Mouse (Mus musculus) embryonic facial prominence, embryonic 14.5 days (tissue): ENCODE results near the gene Cux1. TPM values are rescaled to one million over a fixed set of nuclear protein-coding genes. Genes with fewer than 3 reads are reported as not detected.

Experiments used
- ATAC-seq: fragments of 200-750 bp; cut with Nextera tagmentation; 2 replicates; pipeline ENCODE4 v1.8.0; 2017; ENCODE audit warnings: low read depth, moderate number of reproducible peaks, moderate TSS enrichment
- DNase-seq: peaks from one replicate; pipeline ENCODE4 v3.0.0-alpha.2; 2015; ENCODE audit warnings: low spot score
- H3K27ac ChIP-seq: fragments of 300-500 bp; sonication (generic); replicated peaks from 2 replicates; pipeline ENCODE4 v1.5.1; 2014; ENCODE audit warnings: low read depth, mild to moderate bottlenecking, low read length, moderate library complexity
- H3K27me3 ChIP-seq: fragments of 300-500 bp; sonication (generic); replicated peaks from 2 replicates; pipeline ENCODE4 v1.6.1; 2014; ENCODE audit warnings: low read length; ENCODE audit not compliant: control insufficient read depth, insufficient read depth
- H3K36me3 ChIP-seq: fragments of 300-500 bp; sonication (generic); 2 replicates; pipeline ENCODE4 v1.6.1; 2014; ENCODE audit warnings: low read length, mixed read lengths; ENCODE audit not compliant: control insufficient read depth, insufficient read depth
- H3K4me1 ChIP-seq: fragments of 300-500 bp; sonication (generic); 2 replicates; pipeline ENCODE4 v1.6.1; 2014; ENCODE audit warnings: antibody characterized with exemption, low read length; ENCODE audit not compliant: control insufficient read depth, insufficient read depth
- H3K4me2 ChIP-seq: fragments of 300-500 bp; sonication (generic); 2 replicates; pipeline ENCODE4 v1.6.1; 2014; ENCODE audit warnings: low read depth, mild to moderate bottlenecking, low read length, moderate library complexity, mixed read lengths
- H3K4me3 ChIP-seq: fragments of 300-500 bp; sonication (generic); 2 replicates; pipeline ENCODE4 v1.5.1; 2014; ENCODE audit warnings: low read depth, mild to moderate bottlenecking, low read length
- H3K9ac ChIP-seq: fragments of 300-500 bp; sonication (generic); 2 replicates; pipeline ENCODE4 v1.6.1; 2014; ENCODE audit warnings: low read depth, mild to moderate bottlenecking, low read length, moderate library complexity, mixed read lengths
- H3K9me3 ChIP-seq: fragments of 300-500 bp; sonication (generic); 2 replicates; pipeline ENCODE4 v1.6.1; 2016; ENCODE audit warnings: low read length; ENCODE audit not compliant: control insufficient read depth
- WGBS: fragments of 180-500 bp; shearing (Covaris S2); extraction: QIAGEN DNeasy Blood & Tissue Kit; methylation state at CpG from one replicate; pipeline ENCODE4 v1.1.7; 2014; 5-methylcytosine and 5-hydroxymethylcytosine counted together
- polyA plus RNA-seq: library from polyadenylated mRNA; unstranded; fragments of >200 nt; fragmentation: Nextera tagmentation; extraction: Ambion mirVana; gene quantifications from 2 replicates; pipeline ENCODE4 v1.2.1, GENCODE M21; 2014

Gene Cux1
- polyA plus RNA-seq, 1 experiment from 2014 or later, result 60.6 TPM

- H3K4me3 ChIP-seq, result no peak overlapping the region
- H3K27ac ChIP-seq, result no peak overlapping the region
- H3K4me2 ChIP-seq, result no peak overlapping the region
- H3K9ac ChIP-seq, result no peak overlapping the region
- DNase-seq (no peak), ATAC-seq (no peak)
- peaks cover 48% of the 10 kb centered on the region for H3K36me3 ChIP-seq
- no peaks in the 10 kb centered on the region for H3K27me3 ChIP-seq
- 82% methylated on average over 4 of the region's 4 CpGs for WGBS
- H3K4me1 ChIP-seq, result no peaks in the 10 kb centered on the region
- H3K9me3 ChIP-seq, result no peaks in the 10 kb centered on the region
Measured at GRCm38 (mm10) chr5:136334780-136335179, 232.5 kb downstream of the Cux1 start.

GRCm38 (mm10) chr5:136334051-136334450 lies 233.2 kb downstream of the Cux1 start:
- Histone ChIP-seq H3K9me3 (no peaks in the 10 kb centered on the region), H3K36me3 (peaks cover 42% of the 10 kb centered on the region; the same call in 1 of the 2 replicates), H3K4me3 (no peak overlapping the region), H3K27me3 (no peaks in the 10 kb centered on the region), H3K9ac (no peak overlapping the region), H3K27ac (no peak overlapping the region), H3K4me1 (no peaks in the 10 kb centered on the region), H3K4me2 (no peak overlapping the region)
- no peak for DNase-seq
- ATAC-seq, result no peak
- 79% methylated on average over 1 of the region's 1 CpGs for WGBS

- no peak for DNase-seq
- no peaks in the 10 kb centered on the region for H3K27me3 ChIP-seq
- no peak overlapping the region for H3K9ac ChIP-seq
- no peak for ATAC-seq
- H3K36me3 ChIP-seq, result peaks cover 37% of the 10 kb centered on the region; the same call in 1 of the 2 replicates
- H3K4me2 ChIP-seq, result no peak overlapping the region
- H3K27ac ChIP-seq, result no peak overlapping the region
- H3K9me3 ChIP-seq, result no peaks in the 10 kb centered on the region
- no peaks in the 10 kb centered on the region for H3K4me1 ChIP-seq
- 83% methylated on average over 11 of the region's 11 CpGs for WGBS
- no peak overlapping the region for H3K4me3 ChIP-seq
Measured at GRCm38 (mm10) chr5:136332786-136333462, 234.4 kb downstream of the Cux1 start.

GRCm38 (mm10) chr5:136327736-136328135 lies 239.6 kb downstream of the Cux1 start:
- Histone ChIP-seq H3K4me2 (no peak overlapping the region), H3K27ac (no peak overlapping the region), H3K4me3 (no peak overlapping the region), H3K9ac (no peak overlapping the region), H3K4me1 (no peaks in the 10 kb centered on the region), H3K36me3 (peaks cover 51% of the 10 kb centered on the region), H3K9me3 (no peaks in the 10 kb centered on the region), H3K27me3 (no peaks in the 10 kb centered on the region)
- DNase-seq, result no peak
- no peak for ATAC-seq
- WGBS, result 94% methylated on average over 2 of the region's 2 CpGs

GRCm38 (mm10) chr5:136326626-136327025 lies 240.7 kb downstream of the Cux1 start:
- no peak overlapping the region for H3K4me3 ChIP-seq
- no peaks in the 10 kb centered on the region for H3K4me1 ChIP-seq
- 88% methylated on average over 13 of the region's 13 CpGs for WGBS
- no peaks in the 10 kb centered on the region for H3K27me3 ChIP-seq
- DNase-seq (no peak), ATAC-seq (no peak)
- H3K9me3 ChIP-seq, result no peaks in the 10 kb centered on the region
- peaks cover 42% of the 10 kb centered on the region for H3K36me3 ChIP-seq
- H3K4me2 ChIP-seq, result no peak overlapping the region
- no peak overlapping the region for H3K9ac ChIP-seq
- no peak overlapping the region for H3K27ac ChIP-seq

- H3K36me3 ChIP-seq, result peaks cover 31% of the 10 kb centered on the region
- H3K27ac ChIP-seq, result no peak overlapping the region
- no peak for DNase-seq
- H3K9ac ChIP-seq, result no peak overlapping the region
- no peak overlapping the region for H3K4me3 ChIP-seq
- no peak for ATAC-seq
- no peaks in the 10 kb centered on the region for H3K27me3 ChIP-seq
- WGBS, result 69% methylated on average over 4 of the region's 4 CpGs
- no peaks in the 10 kb centered on the region for H3K4me1 ChIP-seq
- no peak overlapping the region for H3K4me2 ChIP-seq
- H3K9me3 ChIP-seq, result no peaks in the 10 kb centered on the region
Measured at GRCm38 (mm10) chr5:136324506-136324905, 242.8 kb downstream of the Cux1 start.

GRCm38 (mm10) chr5:136321378-136321777 lies 245.9 kb downstream of the Cux1 start:
- Histone ChIP-seq H3K27me3 (no peaks in the 10 kb centered on the region), H3K36me3 (peaks cover 34% of the 10 kb centered on the region), H3K27ac (no peak overlapping the region), H3K4me1 (no peaks in the 10 kb centered on the region), H3K4me3 (no peak overlapping the region), H3K9ac (no peak overlapping the region), H3K9me3 (no peaks in the 10 kb centered on the region), H3K4me2 (no peak overlapping the region)
- 79% methylated on average over 6 of the region's 6 CpGs for WGBS
- no peak for DNase-seq
- no peak for ATAC-seq

GRCm38 (mm10) chr5:136312566-136312965 lies 254.7 kb downstream of the Cux1 start:
- H3K27me3 ChIP-seq, result no peaks in the 10 kb centered on the region
- no peaks in the 10 kb centered on the region for H3K4me1 ChIP-seq
- H3K36me3 ChIP-seq, result peaks cover 78% of the 10 kb centered on the region
- no peak overlapping the region for H3K9ac ChIP-seq
- H3K4me3 ChIP-seq, result no peak overlapping the region
- 94% methylated on average over 14 of the region's 14 CpGs for WGBS
- no peaks in the 10 kb centered on the region for H3K9me3 ChIP-seq
- DNase-seq (no peak), ATAC-seq (no peak)
- H3K27ac ChIP-seq, result no peak overlapping the region
- H3K4me2 ChIP-seq, result no peak overlapping the region

- ATAC-seq (no peak), DNase-seq (peak; percentile 33)
- Histone ChIP-seq H3K9ac (no peak overlapping the region), H3K27ac (no peak overlapping the region), H3K27me3 (no peaks in the 10 kb centered on the region), H3K4me2 (no peak overlapping the region), H3K4me3 (no peak overlapping the region), H3K9me3 (no peaks in the 10 kb centered on the region), H3K4me1 (no peaks in the 10 kb centered on the region), H3K36me3 (peaks cover 82% of the 10 kb centered on the region)
- WGBS, result 67% methylated on average over 4 of the region's 4 CpGs
Measured at GRCm38 (mm10) chr5:136312166-136312565, 255.1 kb downstream of the Cux1 start.
